Mouse (Mus musculus) activated CD4-positive, CD25-positive, alpha-beta regulatory T cell, adult 4 months (primary cell): ENCODE measurements at regions not wholly inside any gene's neighbourhood (a gene's known extent, or its start where the extent isn't known, plus 50 kb on each side); places are given as distances from the start of the nearest gene placed in this dataset.
A peak's percentile ranks its signal among the peaks of the same experiment; 100 is the strongest.

Experiments used
- ATAC-seq: one replicate; pipeline ENCODE4 v1.8.0; 2017

DNA sequence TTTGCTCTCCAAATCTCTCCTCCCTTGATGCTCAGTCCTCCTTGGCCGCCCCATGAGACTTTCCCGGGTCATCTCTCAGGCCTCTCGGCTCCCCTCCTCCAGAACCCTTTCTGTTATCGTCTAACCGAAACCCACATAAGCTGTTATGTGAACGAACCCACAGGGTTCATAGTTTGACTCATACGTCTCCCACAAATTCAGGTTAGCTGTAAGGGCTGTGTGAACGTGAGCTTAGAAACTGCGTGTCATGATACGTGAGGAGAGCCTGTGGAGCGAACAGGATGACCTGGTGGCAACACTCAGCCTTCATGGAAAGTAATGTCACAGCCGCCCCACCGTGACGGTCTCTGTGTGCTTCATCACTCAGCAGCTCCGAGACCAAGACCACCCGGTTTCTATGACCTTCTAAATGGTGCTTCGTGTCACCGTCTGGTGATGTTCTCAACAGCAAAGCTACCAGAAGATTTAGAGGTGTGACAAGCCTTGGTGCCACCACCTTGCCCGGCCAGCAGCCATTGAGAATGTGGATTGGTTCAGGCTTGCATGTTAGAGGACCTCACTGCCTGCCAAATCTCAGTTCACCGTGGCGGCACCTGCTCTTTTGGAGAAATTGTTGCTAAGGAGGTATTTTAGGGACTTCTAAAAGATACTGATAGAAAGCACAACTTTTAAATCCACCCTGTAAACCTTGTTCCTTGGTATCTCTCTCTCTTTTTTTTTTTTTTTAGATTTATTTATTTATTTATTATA lies 107.4 kb downstream of the Ets2 start:
- ATAC-seq = peak; percentile 69

DNA sequence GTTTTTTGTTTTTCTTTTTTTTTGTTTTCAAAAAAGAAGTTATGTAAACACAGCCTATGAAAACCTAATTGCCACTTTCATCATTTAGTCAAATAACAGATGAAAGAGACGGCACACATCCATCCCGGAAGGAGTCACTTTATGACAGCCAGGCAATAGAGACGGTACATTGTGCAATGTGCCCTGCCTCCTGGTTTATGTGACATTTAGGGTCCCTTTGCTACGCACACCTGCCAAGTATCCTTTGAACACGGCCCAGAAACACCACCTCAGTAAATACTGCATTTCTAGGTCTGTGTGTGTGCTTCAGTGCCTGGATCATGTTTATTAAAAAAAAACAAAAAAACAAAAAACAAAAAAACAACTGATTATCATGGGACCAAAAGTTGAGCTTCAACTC lies 104.6 kb downstream of the Ets2 start:
- no peak for ATAC-seq

DNA sequence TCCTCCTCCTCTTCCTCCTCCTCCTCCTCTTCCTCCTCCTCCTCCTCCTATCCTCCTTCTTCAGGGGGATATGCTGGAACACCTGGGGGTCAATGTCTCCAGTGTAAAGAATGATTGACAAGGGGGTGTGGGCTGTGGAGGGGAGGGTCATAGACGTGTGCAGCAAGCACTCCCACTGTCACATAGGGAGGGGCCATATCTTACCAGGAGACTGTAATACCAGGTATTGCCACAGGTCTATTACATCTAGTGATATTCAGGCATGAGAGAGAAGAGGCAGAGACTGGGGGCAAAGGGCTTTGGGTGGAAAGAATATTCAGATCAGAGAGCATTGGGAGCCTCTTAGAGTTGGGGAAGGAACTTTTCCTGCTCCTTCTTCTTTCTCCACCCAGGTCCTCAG lies 102.3 kb downstream of the Ets2 start:
- ATAC-seq = peak; percentile 49

DNA sequence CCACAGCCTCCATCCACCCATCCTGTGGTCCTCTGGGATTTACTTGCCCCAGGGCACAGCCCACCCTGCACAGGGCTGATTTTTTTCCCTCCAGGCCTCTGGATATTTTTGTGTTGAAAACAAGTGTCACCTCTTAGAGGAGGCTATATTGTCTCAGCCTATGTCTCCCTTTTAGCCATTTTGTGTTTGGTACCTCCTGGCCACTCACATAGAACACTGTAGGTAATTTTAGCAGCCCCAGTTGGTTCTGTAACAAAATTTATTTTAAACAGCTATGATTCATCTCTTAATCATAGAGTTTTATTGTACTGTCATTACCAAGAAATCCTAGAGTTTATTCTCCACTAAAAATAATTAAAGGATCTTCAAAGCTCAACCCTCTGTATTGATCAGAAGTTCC lies 100.8 kb downstream of the Ets2 start:
- ATAC-seq = no peak

DNA sequence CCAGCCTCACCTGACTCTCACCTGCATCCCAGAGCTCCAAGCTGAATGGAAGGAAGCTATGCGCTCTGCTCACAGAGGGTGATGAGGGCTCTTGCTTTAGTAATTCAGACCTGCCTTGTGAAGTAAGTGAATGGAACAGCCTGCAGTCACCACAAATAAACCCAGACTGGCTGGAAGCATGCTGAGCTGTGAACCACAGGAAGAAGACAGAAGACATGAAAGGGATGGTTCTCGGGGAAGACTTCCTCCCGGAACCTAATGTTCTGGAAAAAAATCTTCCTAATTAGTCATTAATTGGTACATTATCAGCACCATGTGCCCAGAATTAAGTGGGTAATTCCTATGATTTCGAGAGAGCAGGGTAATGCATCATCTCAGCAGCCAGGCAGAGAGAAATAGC lies 100.3 kb downstream of the Ets2 start:
- no peak for ATAC-seq

DNA sequence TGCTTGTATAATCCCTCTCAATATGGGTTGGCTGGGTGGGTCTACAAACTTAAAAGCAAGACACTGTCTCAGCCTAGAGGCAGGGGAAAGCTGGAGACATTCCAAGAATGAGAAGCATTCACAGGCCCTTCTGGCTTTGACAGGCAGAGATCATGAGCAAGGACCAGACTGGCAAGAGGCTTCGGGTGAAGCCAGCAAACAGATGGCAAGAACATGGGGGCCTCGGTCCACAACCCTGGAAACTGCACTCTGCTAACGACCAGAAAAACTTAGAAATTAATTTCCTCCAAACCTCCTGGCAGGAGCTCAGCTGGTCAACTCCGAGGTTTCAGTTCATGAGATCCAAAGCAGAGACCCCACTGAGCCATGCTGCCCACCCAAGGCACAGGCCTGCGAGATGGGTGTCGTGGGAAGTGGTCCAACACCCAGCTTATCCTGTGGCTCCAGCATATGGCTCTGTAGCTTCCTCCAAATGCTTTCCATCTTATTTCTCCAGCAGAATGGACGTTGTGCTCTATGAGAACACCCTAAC lies 99.1 kb downstream of the Ets2 start:
- ATAC-seq = no peak

DNA sequence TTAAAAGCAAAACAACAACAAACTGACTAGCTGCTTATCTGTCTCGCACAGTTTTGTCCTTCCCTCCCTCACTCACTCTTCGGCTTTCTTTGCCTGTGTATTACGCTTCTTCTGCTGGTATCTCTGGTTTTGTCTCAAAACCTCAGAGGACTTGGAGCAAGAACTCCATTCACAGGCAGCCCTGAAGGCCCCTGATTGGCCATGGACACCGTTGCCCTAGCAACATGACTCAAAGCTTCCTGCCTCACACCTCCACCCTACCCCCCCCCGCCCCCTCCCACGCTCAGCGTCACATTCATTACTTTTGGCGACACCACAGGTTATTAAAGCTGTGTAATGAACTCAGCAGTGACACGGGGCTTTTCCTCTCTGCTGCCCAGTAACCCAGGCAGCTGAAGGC lies 96.7 kb downstream of the Ets2 start:
- peak; percentile 93 for ATAC-seq

DNA sequence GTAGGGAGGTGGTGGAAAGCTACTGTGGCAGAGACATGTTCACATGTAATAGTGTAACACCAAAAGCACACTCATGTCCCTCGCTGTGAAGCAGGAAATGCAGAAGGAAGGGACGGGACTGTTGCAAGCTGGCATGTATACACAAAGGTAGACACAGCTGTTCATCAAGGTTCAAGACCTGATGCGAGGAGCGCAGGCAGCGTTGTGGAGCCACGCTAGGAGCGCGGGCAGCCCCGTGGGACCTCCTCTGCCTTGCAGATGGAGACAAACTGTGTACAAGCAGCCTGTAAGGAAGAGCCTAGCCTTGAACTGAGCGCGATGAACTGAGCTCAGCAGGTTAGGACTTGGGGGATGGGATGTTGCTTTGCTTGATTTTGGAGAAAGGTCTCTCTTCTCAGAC lies 96.2 kb downstream of the Ets2 start:
- ATAC-seq = peak; percentile 37

DNA sequence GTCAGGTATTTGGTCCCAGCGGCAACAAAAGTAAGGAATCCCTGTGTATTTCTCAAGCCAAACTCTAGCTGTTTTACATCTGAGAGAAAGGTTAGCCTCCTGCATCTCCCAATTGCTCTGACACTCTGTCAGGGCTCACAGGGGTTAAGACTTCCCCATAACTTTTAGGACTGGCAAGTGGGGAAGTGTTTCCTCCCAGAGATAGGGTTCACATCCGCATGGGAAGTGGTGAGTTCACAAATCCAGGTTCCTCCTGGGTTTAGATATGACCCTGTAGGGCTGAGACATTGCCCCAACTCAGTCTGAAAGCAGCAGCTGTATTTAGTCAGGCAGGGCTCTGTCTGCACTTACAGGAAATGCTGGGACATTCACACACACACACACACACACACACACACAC lies 95.3 kb downstream of the Ets2 start:
- no peak for ATAC-seq

DNA sequence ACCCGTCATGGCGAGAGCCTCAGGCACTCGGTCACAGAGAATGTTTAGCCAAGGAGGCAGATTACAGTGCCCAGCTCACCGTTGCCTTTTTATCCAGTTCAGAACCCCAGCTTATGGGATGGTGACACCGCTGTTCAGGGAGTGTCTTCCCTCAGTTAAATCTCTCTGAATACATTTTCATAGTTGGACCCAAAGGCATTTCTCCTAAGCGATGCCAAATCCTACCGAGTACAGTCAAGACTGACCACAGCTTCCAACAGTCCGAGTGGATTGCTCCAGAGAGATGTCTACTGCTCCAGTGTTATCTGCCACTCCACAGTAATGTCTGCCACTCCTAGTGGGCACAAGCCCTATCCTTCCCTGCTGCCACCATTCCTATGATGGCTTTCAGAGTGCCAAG lies 93.0 kb downstream of the Ets2 start:
- ATAC-seq = no peak

DNA sequence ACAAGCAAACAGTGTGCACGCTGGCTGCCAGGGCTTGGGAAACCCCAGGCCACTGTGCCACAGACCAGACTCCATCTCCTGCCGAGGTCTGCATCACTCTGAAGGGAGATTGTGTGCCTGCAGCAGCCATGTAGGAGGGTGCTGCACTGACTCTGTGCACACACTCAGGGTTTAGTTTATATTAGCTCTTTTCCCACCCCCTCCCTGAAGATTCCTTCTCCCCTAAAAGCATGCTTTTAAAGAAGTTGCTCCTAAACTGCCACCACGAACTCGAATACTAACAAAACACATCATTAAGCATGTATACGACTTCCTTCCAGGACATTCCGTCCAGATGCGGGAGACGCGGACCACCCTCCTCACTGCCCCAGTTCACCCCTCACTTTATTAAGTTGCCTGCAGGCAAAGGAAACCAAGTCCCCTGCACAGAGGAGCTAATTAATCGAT lies 92.4 kb downstream of the Ets2 start:
- ATAC-seq = no peak

DNA sequence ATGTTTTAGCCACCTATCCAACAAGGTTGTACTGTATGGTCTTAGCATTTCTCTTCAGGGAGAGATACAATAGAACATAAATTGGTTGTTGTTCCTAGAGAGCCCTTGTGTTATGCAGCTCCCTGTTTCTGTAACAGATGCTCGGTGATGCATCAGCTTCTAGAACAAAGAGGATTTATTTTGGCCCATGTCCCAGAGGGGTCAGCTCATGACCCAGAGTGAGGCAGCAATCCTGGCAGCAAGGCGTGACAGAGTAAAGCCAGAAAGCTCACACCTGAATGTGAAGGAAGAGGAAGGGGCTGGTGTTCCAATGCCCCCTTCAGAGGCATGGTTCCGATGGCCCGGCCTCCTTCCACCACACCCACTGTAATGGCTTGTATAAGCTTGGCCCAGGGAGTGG lies 88.8 kb downstream of the Ets2 start:
- no peak for ATAC-seq

DNA sequence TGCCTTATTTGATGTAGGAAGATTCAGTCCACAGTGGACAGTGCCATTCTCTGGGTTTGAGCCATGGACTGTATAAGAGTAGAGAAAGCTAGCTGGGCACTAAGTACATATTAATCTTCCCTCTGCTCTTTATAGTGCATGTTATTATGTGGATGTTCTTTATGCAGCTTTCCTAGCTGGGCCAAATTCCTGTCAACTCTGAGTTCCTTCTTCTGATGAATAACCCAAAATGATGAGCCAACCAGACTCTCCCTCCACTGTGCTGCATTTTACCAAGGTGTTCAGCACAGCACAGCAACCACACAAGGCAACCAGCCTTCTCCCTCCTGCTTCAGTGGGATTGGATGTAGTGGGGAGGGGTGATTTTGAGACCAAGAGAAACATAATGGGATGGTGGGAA lies 87.7 kb downstream of the Ets2 start:
- no peak for ATAC-seq

DNA sequence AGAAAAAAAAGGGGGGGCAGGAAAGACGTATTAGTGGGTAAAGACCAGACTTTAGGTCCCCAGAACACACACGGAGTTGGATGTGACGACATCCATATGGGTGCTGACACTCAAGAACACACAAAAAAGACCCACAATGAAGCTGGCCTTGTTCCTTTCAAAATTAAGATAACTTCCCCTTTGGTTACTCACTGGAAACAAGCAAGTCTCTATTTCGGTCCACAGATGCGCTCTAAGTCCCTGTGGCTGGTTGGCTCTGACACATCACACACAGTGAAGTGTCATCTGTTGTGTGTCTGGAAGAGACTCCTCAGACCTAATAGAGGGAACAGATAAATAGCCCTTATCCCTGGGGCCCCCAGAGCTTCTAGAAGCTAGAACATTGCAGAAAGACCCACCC lies 79.8 kb downstream of the Ets2 start:
- no peak for ATAC-seq

DNA sequence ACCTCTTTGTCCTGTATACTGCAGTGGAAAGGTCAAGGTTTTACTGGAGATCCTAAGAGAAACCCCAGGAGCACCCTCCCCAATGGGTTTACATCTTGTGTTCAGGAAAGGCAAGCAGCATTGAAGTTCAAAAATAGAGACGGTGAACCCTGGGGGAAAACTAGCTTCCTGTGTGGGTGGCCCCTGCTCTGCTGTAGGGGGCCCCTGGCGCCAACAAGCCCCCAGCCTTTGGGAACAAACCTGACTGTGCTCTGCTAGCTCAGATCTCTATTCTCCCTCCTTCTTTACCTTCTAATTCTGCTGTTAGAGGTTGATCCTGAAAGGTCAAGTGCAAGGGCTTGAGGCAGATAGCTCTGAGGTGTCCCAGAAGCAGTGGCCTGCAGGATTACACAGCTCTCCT lies 78.6 kb downstream of the Ets2 start:
- ATAC-seq = no peak

DNA sequence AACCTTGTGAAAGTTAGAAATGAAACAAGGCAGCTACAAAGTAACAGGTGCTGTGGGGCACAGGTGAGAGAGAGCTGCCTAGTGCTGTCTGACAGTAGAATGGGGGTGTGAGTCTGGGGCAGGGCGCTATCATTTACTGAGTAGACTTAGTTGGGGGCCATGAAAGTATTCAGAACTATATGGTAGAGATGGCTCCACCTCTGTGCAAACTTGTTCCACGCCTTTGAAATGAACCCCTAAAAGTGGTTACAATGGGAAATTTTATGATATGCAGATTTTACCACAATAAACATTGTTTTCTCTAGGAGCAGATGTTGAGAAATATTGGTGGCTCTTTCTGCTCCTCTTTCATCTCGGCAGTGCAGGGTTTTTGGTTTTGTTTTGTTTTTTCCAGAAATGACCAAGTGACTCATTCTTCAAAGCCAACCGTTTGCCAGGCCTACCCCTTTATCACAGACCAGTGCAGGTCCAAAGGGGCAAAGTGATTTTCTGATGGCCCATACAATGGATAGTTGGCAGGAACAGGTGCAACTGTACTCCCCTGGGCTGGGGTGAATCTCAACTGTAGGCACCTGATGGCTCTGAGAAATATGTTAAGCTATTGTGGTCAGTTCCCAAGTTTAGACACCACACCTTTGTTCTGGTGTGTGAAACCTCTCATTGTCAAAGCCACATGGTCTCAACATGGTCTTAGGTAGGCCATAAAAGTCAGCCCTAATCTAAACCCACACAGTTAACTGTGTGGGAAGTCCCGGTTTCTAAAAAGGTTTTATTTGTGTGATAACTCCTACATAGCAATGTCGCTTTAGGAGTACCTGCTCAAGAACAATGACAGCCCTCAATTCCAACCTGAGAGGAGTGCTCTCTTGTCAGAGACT lies 77.2 kb downstream of the Ets2 start:
- peak; percentile 60 for ATAC-seq

DNA sequence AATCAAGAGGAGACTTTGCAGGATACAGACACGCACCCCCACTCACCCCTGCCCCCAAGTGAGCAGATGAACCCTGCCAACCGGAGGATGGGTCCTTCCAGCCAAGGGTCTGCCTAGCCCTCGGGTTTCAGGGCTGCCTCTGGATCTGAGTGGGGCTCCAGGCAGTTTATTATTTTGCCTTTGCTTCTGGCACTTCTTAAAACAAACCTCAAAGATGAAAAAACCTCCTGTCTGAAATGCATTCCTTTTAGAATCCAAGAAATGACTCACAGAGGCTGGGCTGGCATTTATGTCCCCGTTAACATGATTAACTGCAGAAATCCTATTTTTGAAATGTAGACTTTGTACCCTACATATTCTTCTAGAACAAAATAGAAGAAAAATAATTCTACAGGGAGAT lies 76.3 kb downstream of the Ets2 start:
- no peak for ATAC-seq

DNA sequence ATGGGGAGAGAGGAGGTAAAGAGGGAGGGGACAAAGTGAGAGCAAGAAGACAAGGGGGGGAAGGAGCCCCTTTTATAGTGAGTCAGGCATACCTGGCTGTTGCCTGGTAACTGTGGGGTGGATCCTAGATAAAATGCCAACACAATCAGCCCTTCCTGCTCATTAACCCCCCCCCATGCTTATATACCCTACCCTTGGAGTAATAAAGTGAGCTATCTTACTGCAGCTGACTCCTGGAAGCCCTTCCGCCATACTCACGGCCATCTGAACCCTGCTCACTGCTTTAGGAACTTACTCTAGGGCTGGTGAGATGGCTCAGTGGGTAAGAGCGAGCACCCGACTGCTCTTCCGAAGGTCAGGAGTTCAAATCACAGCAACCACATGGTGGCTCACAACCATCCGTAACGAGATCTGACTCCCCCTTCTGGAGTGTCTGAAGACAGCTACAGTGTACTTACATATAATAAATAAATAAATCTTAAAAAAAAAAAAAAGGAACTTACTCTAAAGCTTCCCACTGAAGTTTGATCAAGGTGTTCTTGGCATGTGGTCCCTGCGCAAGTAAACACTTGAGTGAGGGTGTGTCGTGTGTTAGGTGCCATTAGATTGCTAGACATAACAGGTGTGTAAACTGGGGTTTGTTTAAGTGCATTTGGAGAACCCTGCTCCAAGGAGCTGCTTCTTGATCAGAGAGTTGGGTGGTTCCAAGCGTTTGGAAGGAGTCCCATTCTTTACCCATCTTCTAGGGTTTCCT lies 74.9 kb downstream of the Ets2 start:
- ATAC-seq = no peak

DNA sequence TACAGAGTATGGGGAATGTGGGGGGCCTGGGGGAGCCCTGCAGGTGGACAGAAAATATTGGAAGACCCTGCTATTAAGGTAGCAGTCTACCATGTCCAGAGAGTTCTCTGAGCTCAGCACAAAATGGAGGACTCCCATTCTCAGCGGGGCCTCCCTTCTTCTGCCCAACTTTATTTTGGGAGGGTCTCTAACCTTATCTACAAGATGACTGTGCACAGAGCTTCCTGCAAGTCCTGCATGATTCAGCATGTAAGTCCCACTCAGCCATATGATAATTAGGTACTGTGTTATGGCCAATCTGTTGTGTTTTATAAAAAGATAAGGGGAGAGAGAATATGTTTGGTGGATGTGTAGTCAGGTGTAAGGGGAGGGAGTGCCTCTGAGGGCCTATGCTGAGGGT lies 74.1 kb downstream of the Ets2 start:
- no peak for ATAC-seq

DNA sequence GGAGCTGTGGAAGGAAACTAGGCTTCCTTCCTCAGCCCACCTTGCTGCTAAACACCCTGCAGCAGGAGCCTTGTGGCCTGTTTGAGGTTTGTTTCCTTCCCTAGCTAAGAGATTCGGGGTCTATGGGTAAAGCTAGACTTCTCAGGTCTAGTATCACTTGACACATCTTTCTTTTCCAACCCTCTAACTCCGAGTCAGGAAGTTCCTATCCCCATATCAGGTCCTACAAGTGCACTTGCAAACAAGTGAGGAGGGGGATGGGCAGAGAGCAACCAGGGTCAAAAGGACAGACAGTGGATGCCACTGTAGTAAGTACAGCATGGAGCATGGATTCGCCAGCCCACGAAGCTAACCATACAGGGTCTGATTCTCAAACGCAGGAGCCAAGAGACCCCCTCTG lies 73.5 kb downstream of the Ets2 start:
- ATAC-seq = no peak

DNA sequence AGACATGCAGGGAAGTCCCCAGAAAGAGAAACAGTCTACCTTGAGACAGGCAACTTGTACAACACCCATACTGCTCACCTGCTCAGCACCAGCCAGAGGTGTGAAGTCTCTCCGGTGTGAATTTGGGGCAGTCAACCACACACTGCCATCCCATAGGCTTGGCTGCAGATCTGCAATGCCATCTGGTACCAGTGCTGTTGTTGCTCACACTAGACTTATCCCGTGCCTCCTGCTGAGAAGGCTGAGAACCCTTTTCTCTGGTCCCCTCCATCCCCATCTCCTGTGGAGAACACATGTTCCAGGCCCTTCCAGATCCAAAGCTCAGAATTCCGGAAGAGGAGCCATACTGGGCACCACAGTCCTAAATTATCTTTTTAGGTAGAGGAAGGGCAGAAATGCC lies 71.3 kb downstream of the Ets2 start:
- no peak for ATAC-seq
